Mouse (Mus musculus) brain, embryonic 14.5 days (tissue): Measurements from ENCODE around the gene Rragc.

Experiments used
- CTCF ChIP-seq: fragments of 200-500 bp; IDR thresholded peaks from 2 replicates; pipeline ENCODE4 v1.5.1; 2012; ENCODE audit warnings: inconsistent platforms, mild to moderate bottlenecking, moderate library complexity, borderline replicate concordance; ENCODE audit not compliant: insufficient read depth, insufficient read length; ENCODE audit errors: extremely low read depth
- POLR2A ChIP-seq: fragments of 200-500 bp; IDR thresholded peaks from 2 replicates; pipeline ENCODE4 v1.6.1; 2012; ENCODE audit warnings: mild to moderate bottlenecking, inconsistent platforms, borderline replicate concordance; ENCODE audit not compliant: poor library complexity, insufficient read depth, insufficient read length, severe bottlenecking; ENCODE audit errors: extremely low read depth

- TF ChIP-seq POLR2A = no peak
- TF ChIP-seq CTCF = no peak
Observed at GRCm38 (mm10) chr4:123957891-123958290, 40.6 kb downstream of the Rragc start.
